Mouse (Mus musculus) lung, embryonic 15.5 days (tissue): Measurements from ENCODE around the gene Zbtb20. TPM values are rescaled to one million over a fixed set of nuclear protein-coding genes. Genes with fewer than 3 reads are reported as not detected.

Experiments used
- ATAC-seq: fragments of 200-750 bp; cut with Nextera tagmentation; 2 replicates; pipeline ENCODE4 v1.8.0; 2017; ENCODE audit warnings: moderate number of reproducible peaks, borderline replicate concordance; ENCODE audit not compliant: low FRiP score, low TSS enrichment; ENCODE audit errors: extremely low read depth
- H3K27ac ChIP-seq: fragments of 300-500 bp; sonication (generic); 2 replicates; pipeline ENCODE4 v1.5.1; 2015; ENCODE audit warnings: moderate library complexity, mild to moderate bottlenecking, inconsistent platforms
- H3K27me3 ChIP-seq: fragments of 300-500 bp; sonication (generic); 2 replicates; pipeline ENCODE4 v1.6.1; 2015; ENCODE audit warnings: inconsistent platforms
- H3K36me3 ChIP-seq: fragments of 300-500 bp; sonication (generic); 2 replicates; pipeline ENCODE4 v1.6.1; 2015; ENCODE audit warnings: inconsistent platforms
- H3K4me1 ChIP-seq: fragments of 300-500 bp; sonication (generic); 2 replicates; pipeline ENCODE4 v1.6.1; 2015; ENCODE audit warnings: inconsistent platforms
- H3K4me2 ChIP-seq: fragments of 300-500 bp; sonication (generic); 2 replicates; pipeline ENCODE4 v1.6.1; 2015; ENCODE audit warnings: inconsistent platforms, mild to moderate bottlenecking, moderate library complexity
- H3K4me3 ChIP-seq: fragments of 300-500 bp; sonication (generic); 2 replicates; pipeline ENCODE4 v1.5.1; 2015; ENCODE audit warnings: mild to moderate bottlenecking, inconsistent platforms
- H3K9ac ChIP-seq: fragments of 300-500 bp; sonication (generic); 2 replicates; pipeline ENCODE4 v1.6.1; 2015; ENCODE audit warnings: inconsistent platforms
- H3K9me3 ChIP-seq: fragments of 300-500 bp; sonication (generic); 2 replicates; pipeline ENCODE4 v1.6.1; 2016; ENCODE audit warnings: inconsistent platforms
- WGBS: fragments of 180-500 bp; shearing (Covaris S2); methylation state at CpG from one replicate; pipeline ENCODE4 v1.1.7; 2015; 5-methylcytosine and 5-hydroxymethylcytosine counted together
- polyA plus RNA-seq: library from polyadenylated mRNA; unstranded; fragments of >200 nt; fragmentation: Nextera tagmentation; extraction: Ambion mirVana; gene quantifications from 2 replicates; pipeline ENCODE4 v1.2.1, GENCODE M21; 2015

Gene Zbtb20
- polyA plus RNA-seq, 1 experiment from 2014 or later, result 22.1 TPM

DNA sequence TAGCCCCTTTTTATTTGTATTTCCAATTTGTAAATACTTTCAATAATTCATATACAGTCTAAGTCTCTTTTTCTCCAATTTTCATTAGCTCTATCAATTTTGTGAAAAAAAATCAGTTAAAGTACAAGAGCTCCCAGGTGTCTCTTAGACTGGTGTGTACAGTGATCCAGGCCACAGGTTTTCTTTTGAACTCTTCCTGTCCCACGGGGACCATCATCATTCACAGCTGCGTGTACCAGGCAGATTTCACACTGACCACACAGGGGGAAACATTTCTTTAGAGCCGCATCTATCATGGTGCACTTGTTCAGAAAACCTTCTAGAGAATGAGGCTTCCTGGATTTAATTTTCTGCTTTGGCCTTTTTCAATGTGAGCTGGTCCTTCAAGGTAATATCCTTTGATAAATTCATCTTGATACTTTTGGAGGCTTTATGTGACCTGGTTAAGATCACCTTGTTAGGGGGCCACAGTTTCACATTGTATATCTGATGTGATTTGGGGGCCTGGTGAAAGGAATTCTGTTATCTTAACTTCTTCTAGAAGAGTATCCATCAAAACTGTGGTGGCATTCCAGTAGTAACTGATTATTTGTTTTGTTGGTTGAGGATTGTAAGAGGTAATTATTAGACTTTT lies 586.2 kb downstream of the Zbtb20 start:
- Histone ChIP-seq H3K27ac (no peak overlapping the region), H3K27me3 (no peaks in the 10 kb centered on the region), H3K36me3 (no peaks in the 10 kb centered on the region), H3K4me2 (no peak overlapping the region), H3K9ac (no peak overlapping the region), H3K9me3 (no peaks in the 10 kb centered on the region), H3K4me1 (no peaks in the 10 kb centered on the region; the same call in 1 of the 2 replicates), H3K4me3 (no peak overlapping the region)
- 75% methylated on average over 3 of the region's 3 CpGs for WGBS
- ATAC-seq, result no peak

DNA sequence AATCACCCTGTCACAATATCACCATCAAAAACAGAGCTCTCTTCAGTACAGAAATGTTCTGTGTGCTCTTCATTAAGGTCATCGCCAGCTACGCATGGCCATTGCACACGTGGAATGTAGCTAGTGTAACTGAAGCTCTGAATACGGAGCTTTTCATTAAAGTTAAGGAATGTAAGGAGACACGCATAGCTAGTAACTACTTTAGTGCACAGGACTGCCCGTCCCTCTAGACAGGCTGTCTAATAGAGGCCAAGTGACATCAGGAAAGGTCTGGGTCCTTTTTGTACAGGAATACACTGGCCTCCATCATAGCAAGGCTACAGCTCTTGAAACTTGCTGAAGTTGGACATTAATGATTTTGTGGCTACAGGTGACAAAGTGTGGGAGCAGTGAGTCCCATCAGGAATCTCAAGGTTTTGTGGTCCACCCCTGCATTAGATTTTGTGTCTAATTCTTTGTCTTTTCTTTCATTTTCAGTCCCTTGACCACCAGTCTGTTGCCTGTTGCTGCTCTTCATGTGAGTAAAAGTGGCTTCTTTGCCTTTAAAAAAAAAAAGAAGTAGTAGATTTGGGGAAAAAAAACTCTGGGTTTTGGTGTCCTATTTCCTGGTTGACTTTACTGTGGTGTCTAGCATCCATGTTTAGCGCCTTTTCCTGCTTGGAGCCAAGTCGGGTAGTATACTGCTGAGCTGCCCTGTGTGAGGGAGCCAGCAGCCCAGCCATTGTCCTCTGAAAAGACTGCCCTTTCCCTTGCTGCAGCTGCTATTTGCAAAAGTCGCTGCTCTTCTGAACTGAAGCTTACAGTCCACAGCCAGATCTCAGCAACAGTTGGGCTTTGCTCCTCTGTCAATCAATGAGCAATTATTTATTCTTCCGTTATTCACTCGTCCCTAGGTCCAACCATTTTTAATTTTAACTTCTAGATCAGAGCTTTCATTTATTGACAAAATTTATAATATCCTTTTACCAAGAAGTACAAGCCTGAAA lies 587.1 kb downstream of the Zbtb20 start:
- Histone ChIP-seq H3K9me3 (no peaks in the 10 kb centered on the region), H3K4me3 (no peak overlapping the region), H3K9ac (no peak overlapping the region), H3K27ac (no peak overlapping the region), H3K4me2 (no peak overlapping the region), H3K4me1 (no peaks in the 10 kb centered on the region; the same call in 1 of the 2 replicates), H3K36me3 (no peaks in the 10 kb centered on the region), H3K27me3 (no peaks in the 10 kb centered on the region)
- no peak for ATAC-seq
- 54% methylated on average over 11 of the region's 11 CpGs for WGBS

DNA sequence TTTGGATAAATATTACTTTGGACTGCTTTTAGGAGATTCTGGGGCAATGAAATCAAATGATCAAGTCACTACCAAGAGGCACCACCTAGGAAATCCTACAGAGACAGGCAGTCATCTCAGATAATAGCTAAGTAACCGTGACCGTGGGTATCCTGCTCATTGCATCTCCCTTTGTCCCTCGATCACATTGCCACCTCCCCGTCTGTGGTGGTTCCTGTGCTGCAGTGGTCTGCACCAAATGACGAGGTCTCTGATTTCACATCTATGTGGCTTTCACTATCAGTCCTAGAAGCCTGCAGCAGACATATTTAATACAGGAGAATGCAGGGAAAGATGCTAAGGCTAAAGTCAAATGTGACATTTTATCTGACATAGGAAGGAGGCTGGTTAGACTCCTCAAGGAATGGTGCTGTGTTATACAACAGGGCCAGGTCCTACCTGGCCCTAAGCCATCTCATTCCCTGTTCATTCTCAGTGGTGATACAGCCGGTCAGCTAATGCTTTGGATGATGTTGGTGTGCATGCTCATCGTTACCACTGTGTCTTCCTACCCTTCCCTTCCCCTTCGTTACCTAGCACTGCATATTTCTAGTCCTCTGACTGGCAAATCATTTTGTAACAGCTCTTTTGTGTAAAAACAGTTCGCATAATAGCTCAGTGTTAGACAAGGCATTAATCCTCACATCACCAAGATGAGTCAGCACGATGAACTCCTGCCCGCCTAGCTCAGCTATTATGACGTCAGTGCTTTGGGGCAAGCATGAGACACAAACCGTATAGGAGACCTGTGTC lies 588.2 kb downstream of the Zbtb20 start:
- Histone ChIP-seq H3K4me2 (no peak overlapping the region), H3K27ac (no peak overlapping the region), H3K27me3 (no peaks in the 10 kb centered on the region), H3K36me3 (no peaks in the 10 kb centered on the region), H3K4me1 (no peaks in the 10 kb centered on the region; the same call in 1 of the 2 replicates), H3K9ac (no peak overlapping the region), H3K9me3 (no peaks in the 10 kb centered on the region), H3K4me3 (no peak overlapping the region)
- 75% methylated on average over 13 of the region's 13 CpGs for WGBS
- ATAC-seq, result no peak

DNA sequence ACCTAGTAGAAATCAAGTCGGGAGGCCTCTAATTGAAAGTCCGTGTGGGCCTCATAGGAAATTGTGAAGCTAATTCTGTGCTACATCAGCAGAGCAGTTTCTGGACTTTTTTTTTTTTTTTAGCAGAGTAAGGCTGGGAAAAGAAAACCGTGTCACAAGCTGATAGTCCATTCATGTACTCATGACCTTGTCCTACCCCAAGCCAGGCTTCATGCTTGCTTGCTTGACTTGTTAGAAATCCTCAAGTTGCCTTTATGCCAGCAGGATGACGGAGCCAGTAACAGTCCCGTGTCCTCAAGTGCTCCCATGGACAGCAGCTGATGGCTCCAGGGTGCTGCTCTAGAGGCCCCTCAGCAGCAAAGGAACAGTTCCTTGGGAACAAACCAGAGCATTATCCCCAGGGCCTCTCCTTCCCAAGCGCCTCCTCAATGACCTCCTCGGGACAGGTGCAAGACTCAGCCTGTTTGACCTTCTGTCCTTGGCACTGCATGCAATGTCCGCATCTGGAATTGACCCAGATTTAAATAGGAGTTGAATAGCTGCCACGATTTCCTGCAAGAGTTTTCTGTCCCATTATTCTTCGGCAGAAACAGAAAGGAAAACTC lies 588.9 kb downstream of the Zbtb20 start:
- peak; percentile 42; the same call in 1 of the 2 replicates for ATAC-seq
- Histone ChIP-seq H3K27ac (no peak overlapping the region), H3K36me3 (no peaks in the 10 kb centered on the region), H3K9ac (no peak overlapping the region), H3K9me3 (no peaks in the 10 kb centered on the region), H3K4me3 (no peak overlapping the region), H3K4me1 (no peaks in the 10 kb centered on the region; the same call in 1 of the 2 replicates), H3K4me2 (no peak overlapping the region), H3K27me3 (no peaks in the 10 kb centered on the region)
- 61% methylated on average over 10 of the region's 10 CpGs for WGBS

DNA sequence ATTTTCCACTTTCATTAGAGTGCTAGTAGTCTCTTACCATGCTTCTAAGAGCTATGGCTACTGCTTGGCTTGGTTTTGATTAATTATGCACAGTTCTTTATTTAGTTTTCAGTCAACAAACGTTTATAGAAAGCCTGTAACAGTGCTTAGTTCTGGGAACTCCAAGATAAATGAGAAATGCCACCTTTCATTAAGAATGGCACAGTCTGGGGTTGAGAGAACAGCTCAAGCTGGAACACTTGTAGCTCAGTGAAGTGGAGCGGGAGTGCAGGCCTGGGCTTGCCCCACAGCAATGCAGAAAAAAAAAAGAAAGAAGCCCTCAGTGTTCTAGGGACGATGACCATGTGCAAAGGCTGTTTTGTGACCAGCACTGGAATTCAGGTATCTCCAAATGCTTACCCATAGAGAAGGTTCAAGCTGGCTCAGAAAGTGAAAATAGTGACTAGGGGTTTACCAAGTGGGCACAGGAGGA lies 589.7 kb downstream of the Zbtb20 start:
- no peaks in the 10 kb centered on the region; the same call in 1 of the 2 replicates for H3K4me1 ChIP-seq
- H3K4me3 ChIP-seq, result no peak overlapping the region
- no peak for ATAC-seq
- no peak overlapping the region for H3K27ac ChIP-seq
- H3K9me3 ChIP-seq, result no peaks in the 10 kb centered on the region
- WGBS, result 54% methylated on average over 3 of the region's 3 CpGs
- no peaks in the 10 kb centered on the region for H3K36me3 ChIP-seq
- no peaks in the 10 kb centered on the region for H3K27me3 ChIP-seq
- H3K9ac ChIP-seq, result no peak overlapping the region
- no peak overlapping the region for H3K4me2 ChIP-seq

DNA sequence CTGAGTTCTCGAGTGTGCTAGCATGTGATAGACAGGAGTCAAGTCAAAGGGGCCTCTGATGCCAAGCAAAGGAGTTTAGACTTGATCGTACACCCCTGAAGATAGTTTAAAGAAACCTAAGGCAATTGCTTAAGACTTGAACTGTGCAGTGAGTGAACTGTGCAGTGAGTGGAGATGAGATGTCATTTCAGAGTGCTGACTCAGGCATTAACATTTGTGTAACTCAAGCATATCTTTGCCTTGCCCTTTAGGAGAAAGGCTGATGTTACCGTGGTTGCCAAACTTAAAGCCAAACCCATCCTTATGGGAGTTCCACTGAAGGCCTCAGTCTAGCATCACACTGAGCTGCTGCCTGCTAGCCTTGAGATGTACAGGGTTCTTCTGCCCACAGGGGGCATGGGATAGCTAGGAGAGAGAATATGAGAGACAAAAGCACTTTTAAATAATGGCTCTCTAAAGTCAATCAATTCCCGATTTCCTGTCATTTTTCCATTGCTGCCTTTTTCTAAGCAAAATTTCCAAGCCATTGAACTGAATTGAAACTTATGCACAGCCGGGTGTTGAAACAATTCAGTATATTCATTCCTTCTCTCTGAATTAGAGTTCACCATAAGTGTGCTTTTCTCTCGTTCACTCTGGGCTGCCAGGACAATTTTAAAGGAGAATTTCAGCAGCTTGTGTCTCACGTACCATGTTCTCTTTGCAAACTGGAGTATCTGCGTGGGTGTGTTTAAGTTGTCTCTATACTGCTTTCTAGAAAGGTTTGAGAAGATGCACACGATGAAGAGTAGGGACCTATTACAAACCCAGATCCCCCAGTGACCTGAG lies 590.5 kb downstream of the Zbtb20 start:
- Histone ChIP-seq H3K27me3 (no peaks in the 10 kb centered on the region), H3K36me3 (no peaks in the 10 kb centered on the region), H3K4me2 (no peak overlapping the region), H3K9ac (no peak overlapping the region), H3K4me3 (no peak overlapping the region), H3K9me3 (no peaks in the 10 kb centered on the region), H3K4me1 (no peaks in the 10 kb centered on the region; the same call in 1 of the 2 replicates), H3K27ac (no peak overlapping the region)
- ATAC-seq, result no peak
- WGBS, result 89% methylated on average over 9 of the region's 9 CpGs

DNA sequence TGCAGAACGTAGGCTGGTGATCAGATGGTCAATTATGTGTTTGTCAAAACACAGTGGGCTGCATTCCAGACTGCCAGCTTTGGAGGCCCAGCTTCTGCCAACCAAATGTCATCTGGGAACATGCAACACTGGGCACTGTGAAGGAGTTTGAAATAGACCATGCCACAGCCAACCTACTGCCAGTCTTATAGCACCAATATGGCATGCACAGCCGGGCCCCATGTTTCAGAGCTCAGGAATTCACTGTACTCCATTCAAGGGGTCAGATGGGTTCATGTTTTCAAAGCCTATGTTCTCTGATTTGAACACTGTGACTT lies 591.0 kb downstream of the Zbtb20 start:
- 76% methylated on average over 2 of the region's 2 CpGs for WGBS
- Histone ChIP-seq H3K4me2 (no peak overlapping the region), H3K9ac (no peak overlapping the region), H3K36me3 (no peaks in the 10 kb centered on the region), H3K27ac (no peak overlapping the region), H3K9me3 (no peaks in the 10 kb centered on the region), H3K4me1 (no peaks in the 10 kb centered on the region; the same call in 1 of the 2 replicates), H3K4me3 (no peak overlapping the region), H3K27me3 (no peaks in the 10 kb centered on the region)
- ATAC-seq, result no peak

DNA sequence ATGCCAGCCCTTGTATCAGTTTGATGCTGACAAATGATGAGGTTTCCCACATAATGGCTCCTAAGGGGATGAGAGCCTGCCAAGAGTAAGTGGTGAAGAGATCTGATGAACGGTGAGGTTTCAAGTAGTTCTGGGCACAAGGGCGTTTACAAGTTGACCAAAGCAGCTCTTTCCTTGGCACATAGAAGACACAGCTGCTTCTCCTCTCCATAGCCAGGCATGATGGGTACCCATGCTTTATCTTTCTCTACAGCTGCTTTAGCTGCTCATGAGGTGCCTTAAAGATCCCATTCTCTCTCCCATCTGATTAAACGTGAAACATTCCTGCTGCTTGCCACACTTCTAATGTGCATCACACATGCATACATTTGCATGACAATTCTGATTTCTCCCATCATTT lies 595.4 kb downstream of the Zbtb20 start:
- H3K27me3 ChIP-seq, result no peaks in the 10 kb centered on the region
- no peak overlapping the region for H3K27ac ChIP-seq
- no peak for ATAC-seq
- no peak overlapping the region for H3K9ac ChIP-seq
- no peaks in the 10 kb centered on the region for H3K9me3 ChIP-seq
- WGBS, result 86% methylated on average over 3 of the region's 3 CpGs
- H3K36me3 ChIP-seq, result no peaks in the 10 kb centered on the region
- H3K4me3 ChIP-seq, result no peak overlapping the region
- H3K4me2 ChIP-seq, result no peak overlapping the region
- H3K4me1 ChIP-seq, result no peaks in the 10 kb centered on the region

DNA sequence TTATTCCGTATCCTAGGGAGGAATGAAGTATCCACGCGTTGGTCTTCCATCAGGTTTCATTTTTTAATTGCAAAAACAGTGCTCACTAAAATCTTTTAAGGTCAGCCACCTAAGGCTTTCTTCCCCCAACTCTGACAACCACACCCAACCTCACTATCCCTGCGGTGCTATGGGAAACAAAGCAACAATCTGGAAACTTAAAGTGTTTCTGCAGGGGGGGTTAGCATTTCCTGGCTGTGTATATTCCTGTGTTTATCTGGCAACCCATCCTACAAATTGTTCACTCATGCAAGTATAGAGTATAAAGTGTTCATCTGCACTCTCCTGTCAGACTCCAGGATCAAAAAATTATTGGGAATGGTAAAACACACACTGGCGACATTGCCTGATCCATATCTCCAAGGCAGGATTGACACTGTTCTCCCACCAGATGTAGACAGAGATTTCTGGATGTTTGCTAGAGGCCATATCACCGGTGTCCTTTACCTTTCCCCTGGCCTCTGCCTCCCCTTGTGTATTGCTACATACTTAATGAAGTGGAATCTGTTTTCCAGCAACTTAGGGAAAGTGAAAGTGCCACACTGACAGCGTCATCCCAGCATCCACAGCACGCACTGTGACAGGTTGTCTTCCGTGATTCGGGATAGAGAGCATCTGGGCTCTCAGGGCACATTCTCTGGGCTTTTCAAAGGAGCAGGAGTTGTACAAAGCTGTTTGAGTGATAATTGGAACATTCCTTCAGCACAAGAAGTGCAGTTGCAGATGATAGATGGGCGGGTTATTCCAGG lies 599.5 kb downstream of the Zbtb20 start:
- Histone ChIP-seq H3K4me1 (no peaks in the 10 kb centered on the region), H3K27ac (no peak overlapping the region), H3K4me2 (no peak overlapping the region), H3K4me3 (no peak overlapping the region), H3K36me3 (no peaks in the 10 kb centered on the region), H3K9ac (no peak overlapping the region), H3K27me3 (no peaks in the 10 kb centered on the region), H3K9me3 (no peaks in the 10 kb centered on the region)
- ATAC-seq, result no peak
- WGBS, result 68% methylated on average over 11 of the region's 11 CpGs

DNA sequence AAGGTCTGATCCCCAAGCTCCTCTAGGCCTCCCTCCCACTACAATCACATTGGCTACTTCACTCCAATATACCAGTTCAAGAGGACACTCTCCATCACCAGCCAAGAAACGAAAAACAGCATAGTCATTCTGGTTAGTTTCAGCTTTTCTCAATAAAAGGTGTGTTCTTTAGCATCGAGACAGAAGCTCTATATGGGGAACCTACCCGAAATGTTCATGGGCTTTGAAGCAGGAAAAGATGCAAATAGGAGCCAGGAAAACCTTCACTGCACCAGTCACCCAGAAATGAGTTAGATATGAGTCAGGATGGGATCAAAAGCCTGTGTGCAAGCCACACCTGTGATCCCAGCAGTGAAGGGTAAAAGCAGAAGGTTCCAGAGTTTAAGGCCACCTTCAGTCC lies 601.2 kb downstream of the Zbtb20 start:
- Histone ChIP-seq H3K9ac (no peak overlapping the region), H3K9me3 (no peaks in the 10 kb centered on the region), H3K36me3 (no peaks in the 10 kb centered on the region), H3K27ac (no peak overlapping the region), H3K27me3 (no peaks in the 10 kb centered on the region), H3K4me1 (no peaks in the 10 kb centered on the region), H3K4me2 (no peak overlapping the region), H3K4me3 (no peak overlapping the region)
- 84% methylated on average over 3 of the region's 3 CpGs for WGBS
- no peak for ATAC-seq
